Mouse (Mus musculus): ENCODE data around the gene T2. TPM values are rescaled to one million over a fixed set of nuclear protein-coding genes. Genes with fewer than 3 reads are reported as not detected.

T2 gene
- polyA plus RNA-seq, 1 experiment from 2014 or later: 0.96 TPM

GRCm38 (mm10) chr17:8444062-8444461 is 88.3 kb downstream of the T2 start:
- H3K9ac ChIP-seq (replicated peaks; ENCODE audit: low read depth, low read length): no peak overlapping the region
- 56% methylated on average over 3 of the region's 3 CpGs for WGBS
- H3K27me3 ChIP-seq (ENCODE audit: control insufficient read depth, insufficient read depth, low read length): 0 out of 2 replicates have a peak, but pooled peaks cover 1% of the 10 kb centered on the region
- no peak overlapping the region for H3K4me3 ChIP-seq (ENCODE audit: low read depth, low read length)
- H3K36me3 ChIP-seq (ENCODE audit: control insufficient read depth, insufficient read depth, low read length): no peaks in the 10 kb centered on the region
- H3K9me3 ChIP-seq (ENCODE audit: control insufficient read depth, low read length): no peaks in the 10 kb centered on the region
- no peak overlapping the region for H3K27ac ChIP-seq (ENCODE audit: low read depth, low read length)
- H3K4me1 ChIP-seq (ENCODE audit: control insufficient read depth, insufficient read depth, low read length): no peaks in the 10 kb centered on the region
- no peak overlapping the region for H3K4me2 ChIP-seq (ENCODE audit: low read depth, low read length)
- ATAC-seq (ENCODE audit: low read depth): no peak

- WGBS: 14% methylated on average over 9 of the region's 9 CpGs
Measured at GRCm38 (mm10) chr17:8447676-8448192, 91.9 kb downstream of the T2 start.

GRCm38 (mm10) chr17:8448324-8448723 is 92.5 kb downstream of the T2 start:
- WGBS: 72% methylated on average over 3 of the region's 3 CpGs

More at GRCm38 (mm10) chr17:8447676-8448192, 91.9 kb downstream of the T2 start:
- H3K4me2 ChIP-seq (ENCODE audit: low read depth, low read length): no peak overlapping the region
- H3K27me3 ChIP-seq (ENCODE audit: control insufficient read depth, insufficient read depth, low read length): no peaks in the 10 kb centered on the region
- H3K9ac ChIP-seq (replicated peaks; ENCODE audit: low read depth, low read length): no peak overlapping the region
- no peaks in the 10 kb centered on the region for H3K9me3 ChIP-seq (ENCODE audit: control insufficient read depth, low read length)
- H3K27ac ChIP-seq (ENCODE audit: low read depth, low read length): no peak overlapping the region
- no peaks in the 10 kb centered on the region for H3K4me1 ChIP-seq (ENCODE audit: control insufficient read depth, insufficient read depth, low read length)
- H3K4me3 ChIP-seq (ENCODE audit: low read depth, low read length): no peak overlapping the region
- no peak for ATAC-seq (ENCODE audit: low read depth)
- H3K36me3 ChIP-seq (ENCODE audit: control insufficient read depth, insufficient read depth, low read length): no peaks in the 10 kb centered on the region

GRCm38 (mm10) chr17:8455196-8455595 is 99.4 kb downstream of the T2 start:
- Histone ChIP-seq H3K4me3 (ENCODE audit: low read depth, low read length) (no peak overlapping the region), H3K4me2 (ENCODE audit: low read depth, low read length) (no peak overlapping the region), H3K36me3 (ENCODE audit: control insufficient read depth, insufficient read depth, low read length) (no peaks in the 10 kb centered on the region), H3K9ac (replicated peaks; ENCODE audit: low read depth, low read length) (no peak overlapping the region), H3K4me1 (ENCODE audit: control insufficient read depth, insufficient read depth, low read length) (no peaks in the 10 kb centered on the region), H3K27me3 (ENCODE audit: control insufficient read depth, insufficient read depth, low read length) (no peaks in the 10 kb centered on the region), H3K27ac (ENCODE audit: low read depth, low read length) (no peak overlapping the region), H3K9me3 (ENCODE audit: control insufficient read depth, low read length) (no peaks in the 10 kb centered on the region)
- no peak for ATAC-seq (ENCODE audit: low read depth)
- 69% methylated on average over 6 of the region's 6 CpGs for WGBS

More at GRCm38 (mm10) chr17:8448324-8448723, 92.5 kb downstream of the T2 start:
- H3K9ac ChIP-seq (replicated peaks; ENCODE audit: low read depth, low read length): no peak overlapping the region
- H3K4me1 ChIP-seq (ENCODE audit: control insufficient read depth, insufficient read depth, low read length): no peaks in the 10 kb centered on the region
- H3K27ac ChIP-seq (ENCODE audit: low read depth, low read length): no peak overlapping the region
- no peaks in the 10 kb centered on the region for H3K9me3 ChIP-seq (ENCODE audit: control insufficient read depth, low read length)
- no peak for ATAC-seq (ENCODE audit: low read depth)
- no peaks in the 10 kb centered on the region for H3K27me3 ChIP-seq (ENCODE audit: control insufficient read depth, insufficient read depth, low read length)
- H3K4me3 ChIP-seq (ENCODE audit: low read depth, low read length): no peak overlapping the region
- H3K36me3 ChIP-seq (ENCODE audit: control insufficient read depth, insufficient read depth, low read length): no peaks in the 10 kb centered on the region
- no peak overlapping the region for H3K4me2 ChIP-seq (ENCODE audit: low read depth, low read length)

- Histone ChIP-seq H3K27me3 (ENCODE audit: control insufficient read depth, insufficient read depth, low read length) (no peaks in the 10 kb centered on the region), H3K36me3 (ENCODE audit: control insufficient read depth, insufficient read depth, low read length) (no peaks in the 10 kb centered on the region), H3K9ac (replicated peaks; ENCODE audit: low read depth, low read length) (no peak overlapping the region), H3K9me3 (ENCODE audit: control insufficient read depth, low read length) (no peaks in the 10 kb centered on the region), H3K27ac (ENCODE audit: low read depth, low read length) (no peak overlapping the region), H3K4me1 (ENCODE audit: control insufficient read depth, insufficient read depth, low read length) (no peaks in the 10 kb centered on the region), H3K4me3 (ENCODE audit: low read depth, low read length) (no peak overlapping the region), H3K4me2 (ENCODE audit: low read depth, low read length) (no peak overlapping the region)
- WGBS: 71% methylated on average over 7 of the region's 7 CpGs
- ATAC-seq (ENCODE audit: low read depth): no peak
Measured at GRCm38 (mm10) chr17:8455601-8456000, 99.8 kb downstream of the T2 start.

GRCm38 (mm10) chr17:8456856-8457460 is 101.2 kb downstream of the T2 start:
- Histone ChIP-seq H3K27me3 (ENCODE audit: control insufficient read depth, insufficient read depth, low read length) (no peaks in the 10 kb centered on the region), H3K27ac (ENCODE audit: low read depth, low read length) (0 out of 2 replicates have a peak overlapping the region, but pooled peaks have one; percentile 29), H3K9ac (replicated peaks; ENCODE audit: low read depth, low read length) (no peak overlapping the region), H3K36me3 (ENCODE audit: control insufficient read depth, insufficient read depth, low read length) (no peaks in the 10 kb centered on the region), H3K4me1 (ENCODE audit: control insufficient read depth, insufficient read depth, low read length) (no peaks in the 10 kb centered on the region), H3K9me3 (ENCODE audit: control insufficient read depth, low read length) (no peaks in the 10 kb centered on the region), H3K4me3 (ENCODE audit: low read depth, low read length) (no peak overlapping the region), H3K4me2 (ENCODE audit: low read depth, low read length) (no peak overlapping the region)
- WGBS: 41% methylated on average over 9 of the region's 9 CpGs
- no peak for ATAC-seq (ENCODE audit: low read depth)

GRCm38 (mm10) chr17:8461568-8461967 is 105.8 kb downstream of the T2 start:
- no peak overlapping the region for H3K4me3 ChIP-seq (ENCODE audit: low read depth, low read length)
- no peaks in the 10 kb centered on the region for H3K9me3 ChIP-seq (ENCODE audit: control insufficient read depth, low read length)
- H3K36me3 ChIP-seq (ENCODE audit: control insufficient read depth, insufficient read depth, low read length): no peaks in the 10 kb centered on the region
- no peak for ATAC-seq (ENCODE audit: low read depth)
- no peak overlapping the region for H3K9ac ChIP-seq (replicated peaks; ENCODE audit: low read depth, low read length)
- 14% methylated on average over 4 of the region's 4 CpGs for WGBS
- no peak overlapping the region for H3K4me2 ChIP-seq (ENCODE audit: low read depth, low read length)
- no peaks in the 10 kb centered on the region for H3K27me3 ChIP-seq (ENCODE audit: control insufficient read depth, insufficient read depth, low read length)
- no peak overlapping the region for H3K27ac ChIP-seq (ENCODE audit: low read depth, low read length)
- H3K4me1 ChIP-seq (ENCODE audit: control insufficient read depth, insufficient read depth, low read length): no peaks in the 10 kb centered on the region

- Histone ChIP-seq H3K4me1 (ENCODE audit: control insufficient read depth, insufficient read depth, low read length) (no peaks in the 10 kb centered on the region), H3K27me3 (ENCODE audit: control insufficient read depth, insufficient read depth, low read length) (no peaks in the 10 kb centered on the region), H3K36me3 (ENCODE audit: control insufficient read depth, insufficient read depth, low read length) (no peaks in the 10 kb centered on the region), H3K9ac (replicated peaks; ENCODE audit: low read depth, low read length) (no peak overlapping the region), H3K4me3 (ENCODE audit: low read depth, low read length) (no peak overlapping the region), H3K27ac (ENCODE audit: low read depth, low read length) (no peak overlapping the region), H3K4me2 (ENCODE audit: low read depth, low read length) (no peak overlapping the region), H3K9me3 (ENCODE audit: control insufficient read depth, low read length) (no peaks in the 10 kb centered on the region)
- peak; percentile 80 for ATAC-seq (ENCODE audit: low read depth)
- 27% methylated on average over 9 of the region's 9 CpGs for WGBS
Measured at GRCm38 (mm10) chr17:8463482-8464128, 107.8 kb downstream of the T2 start.

GRCm38 (mm10) chr17:8467771-8468170 is 112.0 kb downstream of the T2 start:
- no peaks in the 10 kb centered on the region for H3K4me1 ChIP-seq (ENCODE audit: control insufficient read depth, insufficient read depth, low read length)
- H3K9ac ChIP-seq (replicated peaks; ENCODE audit: low read depth, low read length): no peak overlapping the region
- ATAC-seq (ENCODE audit: low read depth): no peak
- H3K4me2 ChIP-seq (ENCODE audit: low read depth, low read length): no peak overlapping the region
- no peaks in the 10 kb centered on the region for H3K36me3 ChIP-seq (ENCODE audit: control insufficient read depth, insufficient read depth, low read length)
- WGBS: 82% methylated on average over 3 of the region's 3 CpGs
- no peaks in the 10 kb centered on the region for H3K27me3 ChIP-seq (ENCODE audit: control insufficient read depth, insufficient read depth, low read length)
- H3K9me3 ChIP-seq (ENCODE audit: control insufficient read depth, low read length): no peaks in the 10 kb centered on the region
- H3K27ac ChIP-seq (ENCODE audit: low read depth, low read length): no peak overlapping the region
- H3K4me3 ChIP-seq (ENCODE audit: low read depth, low read length): no peak overlapping the region
